Mouse (Mus musculus) small intestine, adult 2 months (tissue): ENCODE measurements around the gene 1700069L16Rik.

Source experiments
- CTCF ChIP-seq: fragments of 200-500 bp; IDR thresholded peaks from 2 replicates; pipeline ENCODE4 v1.5.1; 2012; ENCODE audit warnings: low read depth, mild to moderate bottlenecking, control low read depth, inconsistent platforms, low read length, moderate library complexity, mixed read lengths; ENCODE audit not compliant: insufficient replicate concordance, insufficient read length; ENCODE audit errors: extremely low read depth
- POLR2A ChIP-seq: fragments of 200-500 bp; IDR thresholded peaks from 2 replicates; pipeline ENCODE4 v1.6.1; 2012; ENCODE audit warnings: low read depth, mild to moderate bottlenecking, control low read depth, inconsistent platforms, low read length, moderate library complexity

GRCm38 (mm10) chr5:113737607-113738237, 13.2 kb upstream of the 1700069L16Rik start:
- TF ChIP-seq POLR2A (no peak), CTCF (no peak)
